Mouse (Mus musculus): ENCODE results near the gene Casq2. TPM values are rescaled to one million over a fixed set of nuclear protein-coding genes. Genes with fewer than 3 reads are reported as not detected.

Casq2 gene
- polyA plus RNA-seq, 2 experiments: 59.5 to 91.2 TPM

DNA sequence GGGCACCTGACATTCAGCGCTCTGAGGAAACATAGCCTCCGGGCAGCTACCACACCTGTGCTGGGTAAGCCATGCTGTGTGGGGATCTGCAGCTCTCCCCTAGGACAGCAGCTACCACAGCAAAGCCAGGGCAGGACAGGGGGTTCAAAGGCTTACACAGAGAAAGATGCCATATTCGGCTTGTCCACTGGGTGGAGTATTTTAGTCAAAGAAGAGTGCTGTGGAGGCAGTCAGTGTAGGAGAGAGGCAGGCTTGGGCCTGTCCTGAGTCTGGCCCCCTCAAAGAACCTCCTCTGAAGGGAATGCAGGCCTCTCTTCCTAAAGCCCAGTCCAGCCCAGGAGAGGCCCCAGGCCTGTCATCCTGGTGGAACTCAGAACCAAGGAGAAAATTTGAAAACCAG is 4.4 kb upstream of the Casq2 start:
- no peaks in the 10 kb centered on the region for H3K27me3 ChIP-seq (ENCODE audit: control insufficient read depth, insufficient read depth, low read length)
- no peaks in the 10 kb centered on the region for H3K36me3 ChIP-seq (ENCODE audit: control insufficient read depth, insufficient read depth, low read length)
- ATAC-seq (ENCODE audit: low FRiP score, low read depth) (peak; percentile 83), DNase-seq (ENCODE audit: low spot score) (peak; percentile 90)
- no peak overlapping the region for H3K27ac ChIP-seq (replicated peaks; ENCODE audit: low read depth, low read length)
- no peaks in the 10 kb centered on the region for H3K9me3 ChIP-seq (ENCODE audit: control insufficient read depth, low read length)
- no peak overlapping the region for H3K9ac ChIP-seq (ENCODE audit: low read depth, low read length, severe bottlenecking)
- H3K4me3 ChIP-seq (replicated peaks; ENCODE audit: low read length): no peak overlapping the region
- H3K4me1 ChIP-seq (ENCODE audit: control insufficient read depth, insufficient read depth, low read length): no peaks in the 10 kb centered on the region
- TF ChIP-seq POLR2A (IDR thresholded peaks at IDR 0.05; ENCODE audit: borderline replicate concordance, extremely low read depth, insufficient read depth, insufficient read length): no peak
- H3K4me2 ChIP-seq (replicated peaks; ENCODE audit: low read depth, low read length, severe bottlenecking): no peak overlapping the region
- 19% methylated on average over 3 of the region's 3 CpGs for WGBS

DNA sequence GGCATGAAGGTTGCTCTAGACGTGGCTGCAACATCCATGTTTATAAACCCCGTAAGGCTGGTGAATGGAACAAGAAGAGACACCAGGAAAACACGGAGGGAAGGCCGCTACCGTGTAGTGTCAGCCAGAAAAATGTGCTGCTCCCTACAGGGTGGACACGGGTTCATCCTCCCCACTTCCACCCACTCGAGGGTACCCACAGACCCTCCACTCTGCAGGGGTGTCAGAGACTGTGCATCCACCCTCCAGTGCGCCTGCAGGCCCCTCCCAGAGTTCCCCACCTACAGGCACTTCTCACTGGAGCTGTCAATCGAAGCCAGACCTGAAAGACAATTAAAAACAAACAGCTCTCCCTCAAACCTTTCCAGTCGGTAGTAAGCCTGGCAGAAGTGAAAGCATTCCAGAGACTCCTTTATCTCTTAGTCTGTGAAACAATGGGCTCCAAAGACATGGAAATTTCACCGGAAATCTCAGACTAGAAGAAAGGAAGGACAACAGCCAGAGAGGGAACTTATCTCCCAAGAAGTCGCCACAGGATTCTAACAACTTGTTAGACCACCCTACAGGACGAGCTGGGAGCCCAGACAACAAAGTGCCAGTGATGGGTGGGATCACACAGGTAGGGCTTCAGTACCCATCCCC is 2.5 kb upstream of the Casq2 start:
- Histone ChIP-seq H3K4me1 (ENCODE audit: control insufficient read depth, insufficient read depth, low read length) (no peaks in the 10 kb centered on the region), H3K36me3 (ENCODE audit: control insufficient read depth, insufficient read depth, low read length) (no peaks in the 10 kb centered on the region), H3K4me3 (replicated peaks; ENCODE audit: low read length) (no peak overlapping the region), H3K4me2 (replicated peaks; ENCODE audit: low read depth, low read length, severe bottlenecking) (no peak overlapping the region), H3K27ac (replicated peaks; ENCODE audit: low read depth, low read length) (no peak overlapping the region), H3K27me3 (ENCODE audit: control insufficient read depth, insufficient read depth, low read length) (no peaks in the 10 kb centered on the region), H3K9ac (ENCODE audit: low read depth, low read length, severe bottlenecking) (no peak overlapping the region), H3K9me3 (ENCODE audit: control insufficient read depth, low read length) (no peaks in the 10 kb centered on the region)
- WGBS: 31% methylated on average over 13 of the region's 13 CpGs
- DNase-seq (ENCODE audit: low spot score) (no peak), ATAC-seq (ENCODE audit: low FRiP score, low read depth) (no peak)
- TF ChIP-seq POLR2A (IDR thresholded peaks at IDR 0.05; ENCODE audit: borderline replicate concordance, extremely low read depth, insufficient read depth, insufficient read length): no peak

DNA sequence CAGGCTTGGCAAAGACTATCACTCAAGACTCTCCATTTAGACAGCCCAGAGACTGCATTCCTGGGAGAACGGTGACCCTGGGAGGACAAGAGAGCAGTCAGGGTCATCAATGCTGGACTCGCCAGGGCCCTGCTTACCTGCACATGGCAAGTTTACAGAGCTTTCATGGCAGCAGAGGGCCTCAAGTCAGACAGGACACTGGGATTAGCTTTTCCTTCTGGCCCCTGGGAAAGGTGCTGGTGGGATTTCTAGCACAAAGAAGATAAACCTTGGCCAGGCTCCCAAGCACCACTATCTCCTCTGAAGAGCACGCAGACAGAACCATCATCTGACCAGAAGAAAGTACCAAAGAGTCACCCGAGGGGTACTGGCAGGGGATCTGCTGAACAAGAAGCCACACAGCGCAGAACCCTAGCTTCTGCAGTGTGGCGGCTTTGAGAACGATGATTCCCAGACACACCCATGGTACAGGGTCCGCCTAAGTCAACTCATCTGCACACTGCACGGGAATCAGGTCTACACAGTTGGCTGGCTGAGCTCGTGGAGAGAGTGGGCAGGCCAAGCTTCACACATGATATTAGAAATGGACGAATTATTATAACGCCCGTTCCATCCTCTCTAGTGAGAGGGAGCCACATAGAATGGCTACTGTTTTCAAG is 1.3 kb upstream of the Casq2 start:
- no peak for ATAC-seq (ENCODE audit: low FRiP score, low read depth)
- WGBS: 72% methylated on average over 13 of the region's 13 CpGs
- DNase-seq (ENCODE audit: low spot score): no peak
- Histone ChIP-seq H3K4me1 (ENCODE audit: control insufficient read depth, insufficient read depth, low read length) (no peaks in the 10 kb centered on the region), H3K4me2 (replicated peaks; ENCODE audit: low read depth, low read length, severe bottlenecking) (no peak overlapping the region), H3K27ac (replicated peaks; ENCODE audit: low read depth, low read length) (no peak overlapping the region), H3K4me3 (replicated peaks; ENCODE audit: low read length) (no peak overlapping the region), H3K27me3 (ENCODE audit: control insufficient read depth, insufficient read depth, low read length) (no peaks in the 10 kb centered on the region), H3K36me3 (ENCODE audit: control insufficient read depth, insufficient read depth, low read length) (no peaks in the 10 kb centered on the region), H3K9ac (ENCODE audit: low read depth, low read length, severe bottlenecking) (no peak overlapping the region), H3K9me3 (ENCODE audit: control insufficient read depth, low read length) (no peaks in the 10 kb centered on the region)
- TF ChIP-seq POLR2A (IDR thresholded peaks at IDR 0.05; ENCODE audit: borderline replicate concordance, extremely low read depth, insufficient read depth, insufficient read length): no peak

DNA sequence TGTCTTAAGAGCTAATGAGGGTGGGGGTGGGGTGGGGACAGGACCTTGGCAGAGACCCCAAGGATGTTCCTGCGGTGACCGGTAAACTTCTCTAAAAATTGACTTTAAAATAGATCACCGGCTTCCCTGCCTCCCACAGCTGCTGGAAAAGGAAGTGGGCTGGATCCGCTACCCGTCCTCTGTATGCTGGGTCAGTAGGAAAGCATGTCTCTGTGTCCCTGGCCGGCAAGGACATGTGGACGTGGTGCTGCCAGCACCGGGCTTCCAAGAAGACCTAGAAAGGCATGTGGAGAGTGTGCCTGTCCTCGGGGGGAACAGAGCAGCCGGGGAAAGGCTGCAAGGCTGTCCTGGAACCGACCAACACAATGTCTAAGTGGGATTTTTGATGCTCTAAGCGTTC is 496 bp upstream of the Casq2 start:
- H3K27me3 ChIP-seq (ENCODE audit: control insufficient read depth, insufficient read depth, low read length): no peaks in the 10 kb centered on the region
- no peak overlapping the region for H3K9ac ChIP-seq (ENCODE audit: low read depth, low read length, severe bottlenecking)
- H3K4me1 ChIP-seq (ENCODE audit: control insufficient read depth, insufficient read depth, low read length): no peaks in the 10 kb centered on the region
- ATAC-seq (ENCODE audit: low FRiP score, low read depth): no peak
- DNase-seq (ENCODE audit: low spot score): no peak
- no peak for TF ChIP-seq POLR2A (IDR thresholded peaks at IDR 0.05; ENCODE audit: borderline replicate concordance, extremely low read depth, insufficient read depth, insufficient read length)
- H3K4me3 ChIP-seq (replicated peaks; ENCODE audit: low read length): no peak overlapping the region
- 0 out of 2 replicates have a peak overlapping the region, but pooled peaks have one; percentile 52 for H3K27ac ChIP-seq (replicated peaks; ENCODE audit: low read depth, low read length)
- H3K9me3 ChIP-seq (ENCODE audit: control insufficient read depth, low read length): no peaks in the 10 kb centered on the region
- WGBS: 37% methylated on average over 12 of the region's 12 CpGs
- no peak overlapping the region for H3K4me2 ChIP-seq (replicated peaks; ENCODE audit: low read depth, low read length, severe bottlenecking)
- H3K36me3 ChIP-seq (ENCODE audit: control insufficient read depth, insufficient read depth, low read length): no peaks in the 10 kb centered on the region

DNA sequence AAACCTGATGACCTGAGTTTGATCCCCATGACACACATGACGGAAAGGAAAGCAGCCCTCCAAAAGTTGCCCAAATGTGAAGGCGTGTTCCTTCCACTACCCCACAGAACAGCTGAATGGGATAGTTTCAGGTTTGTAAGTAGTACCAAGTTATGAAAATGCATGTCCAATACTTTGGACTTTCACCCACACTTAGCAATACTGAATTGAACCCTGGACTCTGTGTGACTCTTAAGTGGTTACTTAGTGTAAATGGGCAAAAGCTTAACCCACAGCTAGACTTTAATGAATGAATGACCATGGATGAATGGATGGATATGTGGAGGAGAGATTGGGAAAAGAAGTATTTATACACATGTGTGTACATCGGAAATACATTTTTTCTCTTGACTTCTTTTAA is 8.6 kb downstream of the Casq2 start:
- Histone ChIP-seq H3K9ac (ENCODE audit: low read depth, low read length, severe bottlenecking) (no peak overlapping the region), H3K36me3 (ENCODE audit: control insufficient read depth, insufficient read depth, low read length) (no peaks in the 10 kb centered on the region), H3K27me3 (ENCODE audit: control insufficient read depth, insufficient read depth, low read length) (no peaks in the 10 kb centered on the region), H3K4me1 (ENCODE audit: control insufficient read depth, insufficient read depth, low read length) (no peaks in the 10 kb centered on the region), H3K4me3 (replicated peaks; ENCODE audit: low read length) (no peak overlapping the region), H3K4me2 (replicated peaks; ENCODE audit: low read depth, low read length, severe bottlenecking) (no peak overlapping the region), H3K9me3 (ENCODE audit: control insufficient read depth, low read length) (no peaks in the 10 kb centered on the region), H3K27ac (replicated peaks; ENCODE audit: low read depth, low read length) (no peak overlapping the region)
- 84% methylated on average over 3 of the region's 3 CpGs for WGBS
- ATAC-seq (ENCODE audit: low FRiP score, low read depth): no peak
- no peak for TF ChIP-seq POLR2A (IDR thresholded peaks at IDR 0.05; ENCODE audit: borderline replicate concordance, extremely low read depth, insufficient read depth, insufficient read length)
- DNase-seq (ENCODE audit: low spot score): no peak
